Mouse (Mus musculus) CD4-positive naive resting alpha-beta T cell, adult 57 days (primary cell): Measurements from ENCODE around the gene Zfp583. TPM values are rescaled to one million over a fixed set of nuclear protein-coding genes. Genes with fewer than 3 reads are reported as not detected.

ENCODE experiments used
- total RNA-seq: library from RNA; stranded (reverse); gene quantifications from one replicate; pipeline ENCODE4 v1.2.4, GENCODE M21; 2023

Gene Zfp583
- total RNA-seq, result 2.7 TPM

GRCm38 (mm10) chr7:6331233-6331956 lies at the start of gene Zfp583:
Zfp583 (minus strand) TSS chr7:6331285.

GRCm38 (mm10) chr7:6363047-6363488 lies 32.0 kb upstream of the Zfp583 start, which contains the start of gene Zfp78:
Zfp78 (plus strand) TSS chr7:6363280.

DNA sequence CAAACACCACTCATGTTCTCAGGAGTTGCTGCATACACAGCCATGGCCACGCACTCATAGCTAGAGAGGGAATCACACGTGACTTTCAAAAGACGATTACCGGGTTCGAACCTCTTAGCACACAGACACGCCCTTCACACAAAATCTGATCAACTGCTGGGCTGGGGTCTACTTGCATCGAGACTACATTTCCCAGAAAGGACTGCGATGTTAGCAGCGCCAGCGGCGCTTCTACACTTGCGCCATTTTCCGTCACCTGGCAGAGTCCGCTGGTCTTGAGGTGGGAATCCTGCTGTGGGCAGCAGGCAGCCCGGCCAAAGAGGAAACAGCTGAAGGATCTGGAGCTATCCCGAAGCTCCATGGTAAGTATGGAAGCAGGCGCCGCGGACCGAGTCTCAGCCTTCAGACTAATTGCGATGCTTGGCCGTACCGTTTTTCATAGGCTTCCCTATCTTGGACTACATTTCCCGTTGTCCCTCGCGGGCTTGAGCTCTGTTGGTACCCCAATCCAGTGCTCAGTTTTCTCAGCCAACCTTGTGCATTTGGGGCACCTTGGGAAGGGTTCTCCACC lies 12.5 kb upstream of the Zfp583 start, which contains the start of gene Gm3854:
TSS of gene Gm3854 (plus strand) at position 259 of the 571 bp plus-strand sequence.

GRCm38 (mm10) chr7:6285842-6286705 lies 45.0 kb downstream of the Zfp583 start, which contains the start of gene Zfp667:
Zfp667 (plus strand) TSS chr7:6286579.

Other genes starting within 250 kb of the Zfp583 start
- 32.9 TPM for gene Zfp787, start 175.3 kb downstream of the Zfp583 start, total RNA-seq
- gene Zfp444, start 159.1 kb downstream of the Zfp583 start, total RNA-seq, result 23.6 TPM
- gene Galp, start 134.2 kb downstream of the Zfp583 start, total RNA-seq, result not detected
- not detected for gene Zscan5b, start 109.0 kb downstream of the Zfp583 start, total RNA-seq
- gene Epp13, start 78.6 kb downstream of the Zfp583 start, total RNA-seq, result not detected
- 2.9 TPM for gene Zfp667, start 44.7 kb downstream of the Zfp583 start, total RNA-seq
- gene Gm3854, start 12.5 kb upstream of the Zfp583 start, total RNA-seq, result 1.1 TPM
- 2.5 TPM for gene Zfp78, start 32.0 kb upstream of the Zfp583 start, total RNA-seq
- 3.5 TPM for gene Zfp28, start 52.0 kb upstream of the Zfp583 start, total RNA-seq
- not detected for gene Smim17, start 67.4 kb upstream of the Zfp583 start, total RNA-seq
- gene Gm20715, start 79.0 kb upstream of the Zfp583 start, total RNA-seq, result not detected
- gene Olfr1344, start 107.4 kb upstream of the Zfp583 start, total RNA-seq, result not detected
- gene Olfr1336, start 124.9 kb upstream of the Zfp583 start, total RNA-seq, result not detected
- gene Olfr1346, start 135.8 kb upstream of the Zfp583 start, total RNA-seq, result not detected
- not detected for gene Olfr5, start 155.7 kb upstream of the Zfp583 start, total RNA-seq
- not detected for gene Olfr1347, start 168.5 kb upstream of the Zfp583 start, total RNA-seq
- not detected for gene Olfr1348, start 177.5 kb upstream of the Zfp583 start, total RNA-seq
- gene Olfr1349, start 191.7 kb upstream of the Zfp583 start, total RNA-seq, result not detected
- gene Olfr1350, start 233.6 kb upstream of the Zfp583 start, total RNA-seq, result not detected